Mouse (Mus musculus) liver, embryonic 14.5 days (tissue): ENCODE results near the gene Arhgap42.

Experiments used
- CTCF ChIP-seq: IDR thresholded peaks from 2 replicates; pipeline ENCODE4 v1.5.1; 2016; ENCODE audit warnings: antibody characterized with exemption, low read depth, control low read depth
- EP300 ChIP-seq: IDR thresholded peaks from 2 replicates; pipeline ENCODE4 v1.6.1; 2016; ENCODE audit warnings: antibody characterized with exemption, low read depth

DNA sequence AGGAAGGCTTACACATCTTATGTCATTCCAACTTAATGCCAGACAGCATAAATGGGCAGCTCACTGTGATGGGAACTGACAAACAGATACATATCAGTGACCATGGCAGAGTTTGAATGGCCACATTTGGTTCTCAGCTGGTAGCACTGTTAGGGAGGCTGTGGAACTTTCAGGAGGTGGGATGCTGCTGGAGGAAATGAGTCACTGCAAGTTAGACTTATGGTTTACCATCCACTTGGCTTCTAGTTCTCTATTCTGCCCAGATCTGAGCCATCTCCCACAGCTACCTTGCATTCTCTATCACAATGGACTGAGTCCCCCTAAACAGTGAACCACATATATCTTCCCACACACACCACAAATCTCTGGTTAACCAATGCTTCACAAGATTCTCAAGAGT lies 186.0 kb downstream of the Arhgap42 start:
- no peak for TF ChIP-seq CTCF
- no peak for TF ChIP-seq EP300
